Mouse (Mus musculus) brown adipose tissue, adult 24 weeks (tissue): ENCODE data around the gene Prrc2a. TPM values are rescaled to one million over a fixed set of nuclear protein-coding genes. Genes with fewer than 3 reads are reported as not detected.

ENCODE experiments used
- H3K27ac ChIP-seq: fragments of 200-500 bp; replicated peaks from 2 replicates; pipeline ENCODE4 v1.5.1; 2012; ENCODE audit warnings: low read depth, mild to moderate bottlenecking, low read length
- H3K4me1 ChIP-seq: fragments of 200-500 bp; 2 replicates; pipeline ENCODE4 v1.6.1; 2012; ENCODE audit warnings: low read length, mixed read lengths; ENCODE audit not compliant: control insufficient read depth, insufficient read depth, insufficient read length
- H3K4me3 ChIP-seq: fragments of 200-500 bp; 2 replicates; pipeline ENCODE4 v1.5.1; 2012; ENCODE audit warnings: low read depth, mild to moderate bottlenecking, low read length, moderate library complexity; ENCODE audit not compliant: insufficient read depth
- polyA plus RNA-seq: library from polyadenylated mRNA; stranded (reverse); fragments of >200 nt; gene quantifications from 2 replicates; pipeline ENCODE4 v1.2.4, GENCODE M21; 2012; ENCODE audit not compliant: missing spikeins, insufficient read depth, insufficient read length

The Prrc2a gene
- polyA plus RNA-seq, 1 experiment: 42.9 TPM

GRCm38 (mm10) chr17:35121871-35122303 is 42.8 kb downstream of the Prrc2a start, which contains the start of gene Csnk2b:
Gene Csnk2b (minus strand): TSS chr17:35122053.
- peak within 1 kb of the TSS; percentile 67 for H3K27ac ChIP-seq
- H3K4me1 ChIP-seq: peaks cover 3% of the 10 kb centered on the region
- peak within 1 kb of the TSS; percentile 92 for H3K4me3 ChIP-seq

DNA sequence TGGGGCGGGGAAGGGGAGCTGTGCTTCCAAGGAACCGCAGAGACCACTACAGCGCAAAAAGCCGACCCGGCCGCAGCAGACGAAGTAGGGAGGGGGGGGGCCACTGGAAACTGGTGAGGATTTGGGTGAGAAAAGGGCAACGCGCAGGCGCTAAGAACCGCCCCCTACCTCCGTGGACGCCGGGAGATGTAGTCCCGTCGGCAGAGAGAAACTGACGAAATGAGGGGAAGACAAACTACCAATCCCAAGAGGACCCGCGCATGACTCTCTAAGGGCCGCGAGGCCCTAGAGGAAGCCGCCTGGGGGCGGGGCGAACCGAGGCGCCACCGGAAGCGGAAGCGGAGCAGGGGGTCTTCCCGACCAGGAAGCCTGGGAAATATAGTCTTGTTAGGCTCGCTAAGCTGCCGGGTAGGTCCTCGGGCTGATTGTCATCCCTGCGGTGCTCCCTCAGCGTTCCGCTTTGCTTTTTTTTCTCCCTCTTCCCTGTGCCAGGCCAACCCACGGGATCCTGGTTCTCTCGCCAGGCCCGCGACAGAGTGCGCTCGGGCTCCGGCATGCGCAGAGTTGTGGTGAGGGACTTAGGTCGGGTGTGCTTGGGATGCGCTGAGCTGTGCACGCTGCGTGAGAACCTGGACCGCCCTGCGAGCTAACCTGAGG is 43.4 kb downstream of the Prrc2a start, which contains the start of gene Gpank1:
Gene Gpank1 (plus strand): TSS at position 313 of the 657 bp plus-strand sequence.
- peak within 1 kb of the TSS; percentile 67 for H3K27ac ChIP-seq
- peak within 1 kb of the TSS; percentile 92 for H3K4me3 ChIP-seq
- peaks cover 2% of the 10 kb centered on the region; the same call in 1 of the 2 replicates for H3K4me1 ChIP-seq

- peaks cover 2% of the 10 kb centered on the region; the same call in 1 of the 2 replicates for H3K4me1 ChIP-seq
- H3K27ac ChIP-seq: peak overlapping the region; percentile 56
- peak overlapping the region; percentile 92 for H3K4me3 ChIP-seq
Observed at GRCm38 (mm10) chr17:35120745-35121142, 44.0 kb downstream of the Prrc2a start.

DNA sequence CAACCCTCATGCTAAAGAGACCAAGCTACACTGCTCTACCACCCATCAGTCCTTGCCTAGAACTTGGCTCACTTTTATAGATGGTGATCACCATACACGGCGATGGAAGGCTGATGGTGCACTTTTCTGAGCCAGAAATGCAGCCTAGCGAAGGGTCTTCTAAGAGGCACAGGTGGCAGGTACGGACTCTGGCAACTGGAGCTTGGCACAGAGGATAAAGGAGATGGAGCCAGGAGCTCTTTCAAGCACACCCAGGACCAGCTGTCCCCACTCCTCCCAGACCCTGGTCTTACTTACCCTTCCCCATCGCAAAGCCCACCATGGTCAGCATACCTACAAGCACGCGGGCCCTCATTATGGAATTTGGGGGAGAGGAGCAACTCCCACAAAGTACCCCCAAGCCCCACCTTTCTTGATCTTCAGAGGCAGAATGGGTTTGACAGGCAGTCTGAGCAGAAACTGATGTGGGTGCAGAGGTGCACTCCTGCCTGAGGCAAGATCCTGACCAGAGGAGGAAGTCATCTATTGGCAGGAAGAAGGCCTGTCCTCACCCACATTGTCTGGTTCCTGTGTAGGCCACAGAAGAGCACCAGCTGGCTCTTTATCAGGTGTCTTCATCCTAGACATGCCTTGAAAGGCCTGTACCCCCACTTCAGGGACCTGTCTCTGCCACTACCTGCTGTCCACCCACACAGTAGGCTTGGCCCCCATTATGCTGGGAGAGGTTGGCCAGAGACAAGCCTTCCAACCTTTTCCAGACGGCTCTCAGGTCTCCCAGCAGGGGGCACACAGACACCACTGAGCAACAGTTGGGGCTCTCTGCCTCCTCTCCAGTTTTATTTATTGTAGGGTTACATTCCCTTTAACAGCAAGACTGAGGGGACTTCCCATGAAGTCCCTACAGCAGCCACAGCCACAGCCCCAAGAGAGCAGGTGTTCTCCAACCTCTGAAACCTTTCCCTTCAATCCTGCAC is 49.4 kb downstream of the Prrc2a start, which contains the start of gene Ly6g5b:
Gene Ly6g5b (minus strand): TSS at position 383 of the 974 bp plus-strand sequence.
- Histone ChIP-seq H3K4me1 (peaks cover 2% of the 10 kb centered on the region; the same call in 1 of the 2 replicates), H3K27ac (no peak within 1 kb of the TSS), H3K4me3 (no peak within 1 kb of the TSS)

GRCm38 (mm10) chr17:35111774-35112173 is 52.9 kb downstream of the Prrc2a start:
- H3K4me3 ChIP-seq: no peak overlapping the region
- no peak overlapping the region for H3K27ac ChIP-seq

GRCm38 (mm10) chr17:35108097-35108496 is 56.6 kb downstream of the Prrc2a start, which contains the start of gene Ly6g5c:
Gene Ly6g5c (plus strand): TSS chr17:35108279.
- Histone ChIP-seq H3K4me1 (no peaks in the 10 kb centered on the region), H3K4me3 (no peak within 1 kb of the TSS), H3K27ac (no peak within 1 kb of the TSS)

More at GRCm38 (mm10) chr17:35111774-35112173, 52.9 kb downstream of the Prrc2a start:
- H3K4me1 ChIP-seq: no peaks in the 10 kb centered on the region

DNA sequence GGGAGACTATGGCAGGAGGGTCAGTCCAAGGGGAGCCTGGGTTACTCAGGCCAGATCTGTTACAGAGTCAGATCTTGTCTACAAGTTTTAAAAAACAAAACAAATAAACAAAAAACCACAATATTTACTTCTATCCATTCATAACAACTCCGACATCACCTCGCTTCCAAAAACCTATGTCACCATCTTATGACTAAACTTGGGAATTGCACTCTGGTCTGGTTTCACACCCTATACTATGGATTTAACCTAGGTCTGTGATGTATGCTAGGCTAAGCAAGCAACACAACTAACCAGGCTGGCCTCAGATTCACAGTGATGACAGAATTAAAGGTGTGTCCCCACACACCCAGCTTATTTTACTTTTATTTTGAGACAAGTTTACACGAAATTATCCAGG is 58.2 kb downstream of the Prrc2a start:
- H3K4me1 ChIP-seq: no peaks in the 10 kb centered on the region
- no peak overlapping the region for H3K27ac ChIP-seq
- H3K4me3 ChIP-seq: no peak overlapping the region

DNA sequence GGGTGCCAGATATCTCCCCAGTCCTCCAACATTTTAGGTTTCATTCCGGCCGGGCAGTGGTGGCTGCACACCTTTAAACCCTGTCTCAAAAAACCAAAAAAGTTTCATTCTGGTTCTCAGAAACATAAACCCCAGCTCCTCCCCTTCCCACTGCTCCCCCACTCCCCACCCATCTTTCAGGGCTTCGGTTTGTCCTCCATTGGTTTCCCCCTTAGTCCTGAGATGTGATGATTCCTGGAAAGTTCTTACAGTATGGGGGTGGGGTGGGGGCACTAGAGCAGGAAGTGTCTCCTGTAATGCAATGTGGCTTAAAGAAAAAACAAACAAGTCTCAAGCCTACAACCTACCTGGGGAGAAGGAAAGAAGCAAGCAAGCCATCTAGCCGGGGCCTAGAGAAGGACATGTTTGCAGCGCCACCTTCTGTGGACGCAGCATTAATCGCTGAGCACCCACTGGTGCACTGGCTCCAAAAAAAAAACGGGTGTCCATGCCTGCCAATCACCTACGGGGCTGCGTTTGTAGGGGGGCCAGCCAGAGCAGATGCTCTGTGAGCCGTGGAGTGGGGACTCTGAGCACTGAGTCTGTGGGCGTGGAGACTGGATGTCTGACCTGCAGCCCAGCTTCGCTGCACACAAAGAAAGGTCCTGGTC is 58.8 kb downstream of the Prrc2a start:
- no peak overlapping the region for H3K4me3 ChIP-seq
- H3K4me1 ChIP-seq: no peaks in the 10 kb centered on the region
- no peak overlapping the region for H3K27ac ChIP-seq

DNA sequence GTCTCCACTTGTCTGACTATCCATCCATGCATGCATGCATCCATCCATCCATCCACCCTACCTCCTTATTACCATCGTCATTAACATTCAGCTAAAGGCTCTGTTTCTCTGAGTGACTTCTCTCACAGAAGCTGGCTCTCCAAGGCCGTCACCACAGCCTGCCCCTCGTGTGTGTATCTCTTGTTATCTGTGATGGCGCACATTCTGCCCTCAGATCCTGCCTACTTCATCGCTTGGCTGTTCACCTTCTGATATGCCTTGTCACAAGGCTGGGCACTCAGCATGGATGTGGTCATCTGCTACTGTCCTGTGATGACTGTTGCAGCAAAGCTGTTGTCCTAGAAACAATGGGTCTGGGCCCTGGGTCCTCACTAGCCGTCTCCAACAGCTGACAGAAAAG is 59.9 kb downstream of the Prrc2a start:
- H3K4me3 ChIP-seq: no peak overlapping the region
- no peak overlapping the region for H3K27ac ChIP-seq
- no peaks in the 10 kb centered on the region for H3K4me1 ChIP-seq

DNA sequence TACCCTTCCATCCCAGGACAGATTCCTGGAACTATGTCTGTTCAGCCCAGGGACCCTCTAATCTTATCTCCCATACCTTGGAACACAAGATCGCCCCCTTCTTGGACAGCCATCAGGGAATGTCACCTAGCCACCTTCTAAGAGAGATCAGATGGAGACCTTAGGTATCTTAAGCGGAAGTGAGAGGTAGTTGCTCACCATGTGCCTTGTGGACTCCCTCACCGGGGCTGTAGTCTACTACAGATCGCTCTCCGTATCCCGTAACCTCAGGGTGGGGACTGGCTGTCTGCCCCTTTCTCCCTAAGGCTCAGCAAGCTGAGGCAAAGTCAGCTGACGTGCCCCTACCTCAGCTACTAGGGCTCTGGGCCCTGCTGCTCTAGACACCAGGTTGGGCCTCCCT is 60.6 kb downstream of the Prrc2a start:
- H3K27ac ChIP-seq: no peak overlapping the region

GRCm38 (mm10) chr17:35103221-35103690 is 61.4 kb downstream of the Prrc2a start:
- Histone ChIP-seq H3K27ac (no peak overlapping the region), H3K4me1 (no peaks in the 10 kb centered on the region), H3K4me3 (no peak overlapping the region)

More for the DNA sequence above, 60.6 kb downstream of the Prrc2a start:
- Histone ChIP-seq H3K4me1 (no peaks in the 10 kb centered on the region), H3K4me3 (no peak overlapping the region)

DNA sequence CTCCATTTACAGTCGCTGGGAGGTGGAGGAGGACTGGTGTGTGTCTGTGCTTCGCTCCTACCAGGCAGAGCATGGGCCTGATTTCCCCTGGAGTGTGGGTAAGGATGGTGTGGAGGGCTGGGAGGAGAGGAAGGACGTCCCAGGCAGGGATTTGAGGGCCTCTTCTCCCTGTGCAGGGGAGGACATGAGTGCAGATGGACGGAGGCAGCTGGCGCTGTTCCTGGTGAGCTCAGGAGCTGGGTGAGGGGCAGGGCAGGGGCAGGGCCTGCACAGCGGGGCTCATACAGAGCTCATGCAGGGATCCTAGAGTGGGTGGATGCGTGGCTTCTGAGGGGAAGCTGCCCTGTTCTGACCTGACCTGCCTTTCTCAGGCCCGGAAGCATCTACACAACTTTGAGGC is 62.4 kb downstream of the Prrc2a start:
- H3K4me1 ChIP-seq: no peaks in the 10 kb centered on the region
- no peak overlapping the region for H3K27ac ChIP-seq
- no peak overlapping the region for H3K4me3 ChIP-seq

DNA sequence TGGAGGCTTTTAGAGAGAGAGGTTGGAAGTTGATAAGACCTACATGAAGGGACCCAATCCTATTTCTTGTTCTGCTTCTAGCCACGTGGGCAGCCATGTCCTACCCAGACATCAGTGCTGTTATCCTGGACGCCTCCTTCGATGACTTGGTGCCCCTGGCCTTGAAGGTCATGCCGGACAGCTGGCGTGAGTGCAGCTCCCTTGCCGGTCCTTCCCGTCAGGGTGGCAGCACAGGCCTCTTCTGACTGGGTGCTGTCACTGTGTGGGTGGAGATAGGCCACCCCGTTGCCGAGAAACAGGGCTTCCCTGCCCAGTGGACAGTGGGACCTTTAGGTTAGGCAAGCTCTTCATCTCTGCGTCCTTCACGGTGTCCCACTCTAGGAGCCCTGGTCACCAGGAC is 63.5 kb downstream of the Prrc2a start:
- no peak overlapping the region for H3K4me3 ChIP-seq
- no peak overlapping the region for H3K27ac ChIP-seq
- no peaks in the 10 kb centered on the region for H3K4me1 ChIP-seq

GRCm38 (mm10) chr17:35100196-35100765 is 64.4 kb downstream of the Prrc2a start:
- Histone ChIP-seq H3K27ac (no peak overlapping the region), H3K4me3 (no peak overlapping the region), H3K4me1 (no peaks in the 10 kb centered on the region)
